Mouse (Mus musculus) hindbrain, embryonic 13.5 days (tissue): ENCODE data around the gene Tet2. TPM values are rescaled to one million over a fixed set of nuclear protein-coding genes. Genes with fewer than 3 reads are reported as not detected.

Experiments
- ATAC-seq: fragments of 200-750 bp; cut with Nextera tagmentation; 2 replicates; pipeline ENCODE4 v1.8.0; 2017; ENCODE audit warnings: moderate TSS enrichment; ENCODE audit not compliant: low FRiP score
- H3K27ac ChIP-seq: fragments of 300-500 bp; sonication (generic); 2 replicates; pipeline ENCODE4 v1.5.1; 2015; ENCODE audit warnings: inconsistent platforms, mild to moderate bottlenecking, moderate library complexity
- H3K27me3 ChIP-seq: fragments of 300-500 bp; sonication (generic); 2 replicates; pipeline ENCODE4 v1.6.1; 2015; ENCODE audit warnings: mild to moderate bottlenecking, inconsistent platforms
- H3K36me3 ChIP-seq: fragments of 300-500 bp; sonication (generic); 2 replicates; pipeline ENCODE4 v1.6.1; 2015; ENCODE audit warnings: mild to moderate bottlenecking, inconsistent platforms
- H3K4me1 ChIP-seq: fragments of 300-500 bp; sonication (generic); replicated peaks from 2 replicates; pipeline ENCODE4 v1.6.1; 2015; ENCODE audit warnings: inconsistent platforms
- H3K4me2 ChIP-seq: fragments of 300-500 bp; sonication (generic); 2 replicates; pipeline ENCODE4 v1.6.1; 2015; ENCODE audit warnings: inconsistent platforms, mild to moderate bottlenecking, moderate library complexity
- H3K4me3 ChIP-seq: fragments of 300-500 bp; sonication (generic); 2 replicates; pipeline ENCODE4 v1.5.1; 2015; ENCODE audit warnings: mild to moderate bottlenecking, inconsistent platforms
- H3K9ac ChIP-seq: fragments of 300-500 bp; sonication (generic); 2 replicates; pipeline ENCODE4 v1.6.1; 2015; ENCODE audit warnings: mild to moderate bottlenecking, inconsistent platforms
- H3K9me3 ChIP-seq: fragments of 300-500 bp; sonication (generic); 2 replicates; pipeline ENCODE4 v1.6.1; 2016; ENCODE audit warnings: inconsistent platforms
- WGBS: fragments of 180-500 bp; shearing (Covaris S2); methylation state at CpG from one replicate; pipeline ENCODE4 v1.1.7; 2015; 5-methylcytosine and 5-hydroxymethylcytosine counted together
- polyA plus RNA-seq: library from polyadenylated mRNA; unstranded; fragments of >200 nt; fragmentation: Nextera tagmentation; extraction: Ambion mirVana; gene quantifications from 2 replicates; pipeline ENCODE4 v1.2.1, GENCODE M21; 2015

The Tet2 gene
- polyA plus RNA-seq, 1 experiment from 2014 or later, result 21.7 TPM

GRCm38 (mm10) chr3:133563503-133564205 lies 18.7 kb upstream of the Tet2 start:
- no peaks in the 10 kb centered on the region for H3K9me3 ChIP-seq
- no peak overlapping the region for H3K4me3 ChIP-seq
- H3K27me3 ChIP-seq, result no peaks in the 10 kb centered on the region
- H3K36me3 ChIP-seq, result no peaks in the 10 kb centered on the region
- H3K9ac ChIP-seq, result no peak overlapping the region
- WGBS, result 76% methylated on average over 2 of the region's 2 CpGs
- ATAC-seq, result no peak
- H3K4me1 ChIP-seq, result no peaks in the 10 kb centered on the region
- no peak overlapping the region for H3K27ac ChIP-seq
- H3K4me2 ChIP-seq, result no peak overlapping the region

- H3K4me2 ChIP-seq, result no peak overlapping the region
- ATAC-seq, result peak; percentile 36; the same call in 1 of the 2 replicates
- H3K9me3 ChIP-seq, result no peaks in the 10 kb centered on the region
- H3K27ac ChIP-seq, result no peak overlapping the region
- no peaks in the 10 kb centered on the region for H3K36me3 ChIP-seq
- H3K4me1 ChIP-seq, result no peaks in the 10 kb centered on the region
- WGBS, result 89% methylated on average over 6 of the region's 6 CpGs
- H3K9ac ChIP-seq, result no peak overlapping the region
- no peak overlapping the region for H3K4me3 ChIP-seq
- H3K27me3 ChIP-seq, result no peaks in the 10 kb centered on the region
Observed at GRCm38 (mm10) chr3:133559413-133560114, 14.6 kb upstream of the Tet2 start.

- Histone ChIP-seq H3K4me1 (no peaks in the 10 kb centered on the region), H3K27me3 (no peaks in the 10 kb centered on the region), H3K4me3 (no peak overlapping the region), H3K4me2 (no peak overlapping the region), H3K9ac (no peak overlapping the region), H3K36me3 (no peaks in the 10 kb centered on the region), H3K27ac (no peak overlapping the region), H3K9me3 (no peaks in the 10 kb centered on the region)
- 75% methylated on average over 6 of the region's 6 CpGs for WGBS
- ATAC-seq, result no peak
Observed at GRCm38 (mm10) chr3:133557602-133558001, 12.7 kb upstream of the Tet2 start.

GRCm38 (mm10) chr3:133557154-133557553 lies 12.2 kb upstream of the Tet2 start:
- Histone ChIP-seq H3K4me1 (no peaks in the 10 kb centered on the region), H3K4me2 (no peak overlapping the region), H3K27me3 (no peaks in the 10 kb centered on the region), H3K36me3 (no peaks in the 10 kb centered on the region), H3K4me3 (no peak overlapping the region), H3K27ac (no peak overlapping the region), H3K9ac (no peak overlapping the region), H3K9me3 (no peaks in the 10 kb centered on the region)
- no peak for ATAC-seq
- 89% methylated on average over 7 of the region's 7 CpGs for WGBS

- no peaks in the 10 kb centered on the region for H3K36me3 ChIP-seq
- H3K4me2 ChIP-seq, result no peak overlapping the region
- no peaks in the 10 kb centered on the region for H3K9me3 ChIP-seq
- no peak overlapping the region for H3K9ac ChIP-seq
- WGBS, result 80% methylated on average over 7 of the region's 7 CpGs
- H3K4me3 ChIP-seq, result no peak overlapping the region
- H3K27ac ChIP-seq, result no peak overlapping the region
- H3K4me1 ChIP-seq, result no peaks in the 10 kb centered on the region
- no peaks in the 10 kb centered on the region for H3K27me3 ChIP-seq
- no peak for ATAC-seq
Observed at GRCm38 (mm10) chr3:133555378-133555777, 10.4 kb upstream of the Tet2 start.

- no peak overlapping the region for H3K9ac ChIP-seq
- no peak overlapping the region for H3K4me3 ChIP-seq
- H3K27ac ChIP-seq, result no peak overlapping the region
- no peaks in the 10 kb centered on the region for H3K4me1 ChIP-seq
- H3K9me3 ChIP-seq, result no peaks in the 10 kb centered on the region
- H3K36me3 ChIP-seq, result no peaks in the 10 kb centered on the region
- WGBS, result 74% methylated on average over 6 of the region's 6 CpGs
- H3K27me3 ChIP-seq, result no peaks in the 10 kb centered on the region
- H3K4me2 ChIP-seq, result no peak overlapping the region
- ATAC-seq, result no peak
Observed at GRCm38 (mm10) chr3:133554552-133555067, 9.7 kb upstream of the Tet2 start.

GRCm38 (mm10) chr3:133554092-133554491 lies 9.2 kb upstream of the Tet2 start:
- Histone ChIP-seq H3K9me3 (no peaks in the 10 kb centered on the region), H3K4me2 (no peak overlapping the region), H3K9ac (no peak overlapping the region), H3K27me3 (no peaks in the 10 kb centered on the region), H3K36me3 (no peaks in the 10 kb centered on the region), H3K4me1 (no peaks in the 10 kb centered on the region), H3K4me3 (no peak overlapping the region), H3K27ac (no peak overlapping the region)
- no peak for ATAC-seq
- WGBS, result 92% methylated on average over 4 of the region's 4 CpGs

- H3K4me1 ChIP-seq, result no peaks in the 10 kb centered on the region
- no peak overlapping the region for H3K9ac ChIP-seq
- no peak overlapping the region for H3K27ac ChIP-seq
- no peaks in the 10 kb centered on the region for H3K27me3 ChIP-seq
- no peaks in the 10 kb centered on the region for H3K36me3 ChIP-seq
- H3K4me3 ChIP-seq, result no peak overlapping the region
- 61% methylated on average over 8 of the region's 8 CpGs for WGBS
- H3K4me2 ChIP-seq, result no peak overlapping the region
- H3K9me3 ChIP-seq, result no peaks in the 10 kb centered on the region
- no peak for ATAC-seq
Observed at GRCm38 (mm10) chr3:133551941-133552340, 7.0 kb upstream of the Tet2 start.

GRCm38 (mm10) chr3:133549385-133550170 lies 4.6 kb upstream of the Tet2 start:
- Histone ChIP-seq H3K9me3 (no peaks in the 10 kb centered on the region), H3K4me3 (no peak overlapping the region), H3K36me3 (no peaks in the 10 kb centered on the region), H3K27ac (no peak overlapping the region), H3K27me3 (no peaks in the 10 kb centered on the region), H3K4me2 (no peak overlapping the region), H3K9ac (no peak overlapping the region), H3K4me1 (peaks cover 7% of the 10 kb centered on the region)
- WGBS, result 71% methylated on average over 7 of the region's 7 CpGs
- ATAC-seq, result no peak

GRCm38 (mm10) chr3:133548613-133549012 lies 3.7 kb upstream of the Tet2 start:
- no peak overlapping the region for H3K4me3 ChIP-seq
- no peak overlapping the region for H3K27ac ChIP-seq
- no peak overlapping the region for H3K4me2 ChIP-seq
- ATAC-seq, result no peak
- no peaks in the 10 kb centered on the region for H3K27me3 ChIP-seq
- no peaks in the 10 kb centered on the region for H3K9me3 ChIP-seq
- H3K4me1 ChIP-seq, result peaks cover 7% of the 10 kb centered on the region
- no peaks in the 10 kb centered on the region for H3K36me3 ChIP-seq
- WGBS, result 89% methylated on average over 2 of the region's 2 CpGs
- H3K9ac ChIP-seq, result no peak overlapping the region

- Histone ChIP-seq H3K9me3 (no peaks in the 10 kb centered on the region), H3K36me3 (no peaks in the 10 kb centered on the region), H3K27me3 (no peaks in the 10 kb centered on the region), H3K4me3 (no peak overlapping the region), H3K9ac (no peak overlapping the region), H3K4me1 (peaks cover 12% of the 10 kb centered on the region), H3K27ac (no peak overlapping the region), H3K4me2 (no peak overlapping the region)
- WGBS, result 70% methylated on average over 2 of the region's 2 CpGs
- no peak for ATAC-seq
Observed at GRCm38 (mm10) chr3:133546790-133547189, 1.9 kb upstream of the Tet2 start.

- Histone ChIP-seq H3K9me3 (no peaks in the 10 kb centered on the region), H3K4me3 (peak overlapping the region; percentile 81), H3K9ac (peak overlapping the region; percentile 85; the same call in 1 of the 2 replicates), H3K4me2 (peak overlapping the region; percentile 70), H3K27me3 (no peaks in the 10 kb centered on the region), H3K27ac (peak overlapping the region; percentile 94; the same call in 1 of the 2 replicates), H3K4me1 (peaks cover 20% of the 10 kb centered on the region), H3K36me3 (no peaks in the 10 kb centered on the region)
- WGBS, result 14% methylated on average over 6 of the region's 6 CpGs
- no peak for ATAC-seq
Observed at GRCm38 (mm10) chr3:133545304-133545666, 346 bp upstream of the Tet2 start.
